Mouse (Mus musculus) Patski (cell line): ENCODE results near the gene Pold1. TPM values are rescaled to one million over a fixed set of nuclear protein-coding genes. Genes with fewer than 3 reads are reported as not detected.
A peak's percentile ranks its signal among the peaks of the same experiment; 100 is the strongest.

Experiments
- ATAC-seq: fragments of 100-300 bp; one replicate; pipeline ENCODE4 v1.8.0; 2021
- CTCF ChIA-PET: fragments of 350-600 bp; sonication (Branson Sonifier 250); formaldehyde crosslinking; loops from one replicate; lab custom pipeline; 2022; ENCODE audit warnings: inconsistent platforms; lab: Charles Lee
- POLR2A ChIA-PET: fragments of 350-600 bp; sonication (Branson Sonifier 250); formaldehyde crosslinking; loops from one replicate; lab custom pipeline; 2022; ENCODE audit warnings: antibody characterized with exemption, inconsistent platforms; lab: Charles Lee
- DNase-seq: peaks from one replicate; pipeline ENCODE4 v3.0.0-alpha.2; 2011; ENCODE audit warnings: low read depth, low spot score
- H3K27me3 ChIP-seq: fragments of 371-371 bp; one replicate; pipeline ENCODE4 v1.5.1; 2021
- CTCF ChIP-seq: fragments of 100-300 bp; IDR thresholded peaks from one replicate; pipeline ENCODE4 v1.5.1; 2021
- in situ Hi-C: fragments of 300-500 bp; cut with MboI; formaldehyde crosslinking; loops from 3 replicates; pipeline ENCODE4 v1.11.1; 2018; ENCODE audit warnings: low pct_unique_long_range_greater_than_20kb, mixed read lengths
- polyA plus RNA-seq: library from polyadenylated mRNA; unstranded; gene quantifications from one replicate; pipeline ENCODE4 v1.2.3, GENCODE M21; 2021

Pold1 gene
- polyA plus RNA-seq, 1 experiment from 2014 or later = 30.9 TPM

GRCm38 (mm10) chr7:44560435-44561400 is 12.1 kb upstream of the Pold1 start:
- CTCF ChIA-PET = interaction anchor here (0.7 to 2.1 kb wide), 7 partner anchors 11 to 90 kb away, joined by 3 to 12 read pairs (median 4); no protein-coding TSS in a partner anchor
- POLR2A ChIA-PET = no interaction called here
- ATAC-seq (peak; percentile 32), DNase-seq (no peak)
- H3K27me3 ChIP-seq = no peaks in the 10 kb centered on the region
- TF ChIP-seq CTCF = no peak
- in situ Hi-C loops = no loop called here

GRCm38 (mm10) chr7:44557629-44558028 is 9.0 kb upstream of the Pold1 start:
- ATAC-seq (no peak), DNase-seq (no peak)
- in situ Hi-C loops = no loop called here
- CTCF ChIA-PET = no interaction called here
- no peaks in the 10 kb centered on the region for H3K27me3 ChIP-seq
- no peak for TF ChIP-seq CTCF
- POLR2A ChIA-PET = no interaction called here

- peak; percentile 62 for DNase-seq
- ATAC-seq = peak; percentile 72
- CTCF ChIA-PET = interaction anchor here (1.1 kb wide), 1 partner anchor 27 kb away, joined by 4 read pairs; no protein-coding TSS in a partner anchor
- in situ Hi-C loops = loop anchor here (5.0 kb wide), 1 partner anchor 47 kb away; no protein-coding TSS in a partner anchor
- TF ChIP-seq CTCF = no peak
- H3K27me3 ChIP-seq = no peaks in the 10 kb centered on the region
- POLR2A ChIA-PET = interaction anchor here (0.8 to 0.9 kb wide), 2 partner anchors 17 to 116 kb away, joined by 3 to 4 read pairs; no protein-coding TSS in a partner anchor
Observed at GRCm38 (mm10) chr7:44553826-44554225, 5.2 kb upstream of the Pold1 start, which contains the start of gene Nr1h2. Gene Nr1h2, minus strand, starts transcription at chr7:44553951.

GRCm38 (mm10) chr7:44553196-44553764 is 4.6 kb upstream of the Pold1 start:
- no peak for TF ChIP-seq CTCF
- DNase-seq = peak; percentile 50
- in situ Hi-C loops = loop anchor here (5.0 kb wide), 1 partner anchor 46 kb away; no protein-coding TSS in a partner anchor
- peak; percentile 51 for ATAC-seq
- ChIA-PET CTCF (no interaction called here), POLR2A (interaction anchor here (0.8 to 0.9 kb wide), 2 partner anchors 17 to 115 kb away, joined by 3 to 4 read pairs; no protein-coding TSS in a partner anchor)
- H3K27me3 ChIP-seq = no peaks in the 10 kb centered on the region

- in situ Hi-C loops = loop anchor here (5.0 kb wide), 1 partner anchor 45 kb away; no protein-coding TSS in a partner anchor
- ChIA-PET CTCF (no interaction called here), POLR2A (no interaction called here)
- no peak for ATAC-seq
- DNase-seq = no peak
- TF ChIP-seq CTCF = no peak
- no peaks in the 10 kb centered on the region for H3K27me3 ChIP-seq
Observed at GRCm38 (mm10) chr7:44552141-44552908, 3.7 kb upstream of the Pold1 start.

- ChIA-PET POLR2A (interaction anchor here (1.1 kb wide), 1 partner anchor 30 kb away, joined by 3 read pairs; no protein-coding TSS in a partner anchor), CTCF (interaction anchor here (0.8 kb wide), 1 partner anchor 30 kb away, joined by 3 read pairs; no protein-coding TSS in a partner anchor)
- no peak for DNase-seq
- H3K27me3 ChIP-seq = no peaks in the 10 kb centered on the region
- no peak for TF ChIP-seq CTCF
- in situ Hi-C loops = loop anchor here (5.0 kb wide), 1 partner anchor 44 kb away; no protein-coding TSS in a partner anchor
- no peak for ATAC-seq
Observed at GRCm38 (mm10) chr7:44551731-44552130, 3.1 kb upstream of the Pold1 start.

- POLR2A ChIA-PET = interaction anchor here (1.1 kb wide), 1 partner anchor 30 kb away, joined by 3 read pairs; no protein-coding TSS in a partner anchor
- CTCF ChIA-PET = interaction anchor here (0.8 kb wide), 1 partner anchor 30 kb away, joined by 3 read pairs; no protein-coding TSS in a partner anchor
- DNase-seq (no peak), ATAC-seq (no peak)
- H3K27me3 ChIP-seq = no peaks in the 10 kb centered on the region
- no peak for TF ChIP-seq CTCF
- in situ Hi-C loops = loop anchor here (5.0 kb wide), 1 partner anchor 44 kb away; no protein-coding TSS in a partner anchor
Observed at GRCm38 (mm10) chr7:44551301-44551700, 2.7 kb upstream of the Pold1 start.

- no peaks in the 10 kb centered on the region for H3K27me3 ChIP-seq
- TF ChIP-seq CTCF = no peak
- ATAC-seq (no peak), DNase-seq (no peak)
- ChIA-PET POLR2A (interaction anchor here (1.2 kb wide), 1 partner anchor 51 kb away, joined by 3 read pairs; no protein-coding TSS in a partner anchor), CTCF (interaction anchor here (1.2 to 2.5 kb wide), 2 partner anchors 29 to 31 kb away, joined by 3 to 12 read pairs; no protein-coding TSS in a partner anchor)
- in situ Hi-C loops = loop anchor here (5.0 kb wide), 1 partner anchor 43 kb away; no protein-coding TSS in a partner anchor
Observed at GRCm38 (mm10) chr7:44550409-44550678, 1.7 kb upstream of the Pold1 start.

GRCm38 (mm10) chr7:44549621-44550408 is 1.2 kb upstream of the Pold1 start:
- no peak for DNase-seq
- ATAC-seq = no peak
- no peak for TF ChIP-seq CTCF
- POLR2A ChIA-PET = interaction anchor here (1.1 to 1.2 kb wide), 2 partner anchors 14 to 50 kb away, joined by 3 to 4 read pairs; no protein-coding TSS in a partner anchor
- in situ Hi-C loops = loop anchor here (5.0 kb wide), 1 partner anchor 43 kb away; no protein-coding TSS in a partner anchor
- CTCF ChIA-PET = interaction anchor here (0.7 to 2.5 kb wide), 4 partner anchors 18 to 45 kb away, joined by 3 to 12 read pairs (median 3); partner anchors contain the start of gene Spib
- H3K27me3 ChIP-seq = no peaks in the 10 kb centered on the region
